Mouse (Mus musculus) limb, embryonic 13.5 days (tissue): Measurements from ENCODE around the gene Bloc1s3. TPM values are rescaled to one million over a fixed set of nuclear protein-coding genes. Genes with fewer than 3 reads are reported as not detected.
"Not testable (repeated sequence)": the region's sequence is repeated elsewhere in the genome, so short reads cannot be mapped to it uniquely, and the experiment has no call there.

Experiments used
- ATAC-seq: fragments of 200-750 bp; cut with Nextera tagmentation; 2 replicates; pipeline ENCODE4 v1.8.0; 2017; ENCODE audit warnings: low read depth, moderate number of reproducible peaks, moderate TSS enrichment; ENCODE audit not compliant: low FRiP score
- H3K27ac ChIP-seq: fragments of 300-500 bp; sonication (generic); 2 replicates; pipeline ENCODE4 v1.5.1; 2015; ENCODE audit warnings: inconsistent platforms, mild to moderate bottlenecking, moderate library complexity
- H3K27me3 ChIP-seq: fragments of 300-500 bp; sonication (generic); 2 replicates; pipeline ENCODE4 v1.6.1; 2015; ENCODE audit warnings: mild to moderate bottlenecking, inconsistent platforms
- H3K36me3 ChIP-seq: fragments of 300-500 bp; sonication (generic); 2 replicates; pipeline ENCODE4 v1.6.1; 2015; ENCODE audit warnings: inconsistent platforms, mild to moderate bottlenecking, moderate library complexity
- H3K4me1 ChIP-seq: fragments of 300-500 bp; sonication (generic); 2 replicates; pipeline ENCODE4 v1.6.1; 2015; ENCODE audit warnings: inconsistent platforms
- H3K4me2 ChIP-seq: fragments of 300-500 bp; sonication (generic); replicated peaks from 2 replicates; pipeline ENCODE4 v1.6.1; 2015; ENCODE audit warnings: inconsistent platforms, mild to moderate bottlenecking, moderate library complexity
- H3K4me3 ChIP-seq: fragments of 300-500 bp; sonication (generic); 2 replicates; pipeline ENCODE4 v1.5.1; 2015; ENCODE audit warnings: moderate library complexity, mild to moderate bottlenecking, inconsistent platforms
- H3K9ac ChIP-seq: fragments of 300-500 bp; sonication (generic); 2 replicates; pipeline ENCODE4 v1.6.1; 2015; ENCODE audit warnings: mild to moderate bottlenecking, inconsistent platforms
- H3K9me3 ChIP-seq: fragments of 300-500 bp; sonication (generic); 2 replicates; pipeline ENCODE4 v1.6.1; 2016; ENCODE audit warnings: inconsistent platforms
- WGBS: fragments of 180-500 bp; shearing (Covaris S2); methylation state at CpG from one replicate; pipeline ENCODE4 v1.1.7; 2015; 5-methylcytosine and 5-hydroxymethylcytosine counted together
- polyA plus RNA-seq: library from polyadenylated mRNA; unstranded; fragments of >200 nt; fragmentation: Nextera tagmentation; extraction: Ambion mirVana; gene quantifications from 2 replicates; pipeline ENCODE4 v1.2.1, GENCODE M21; 2015

Bloc1s3 gene
- polyA plus RNA-seq, 1 experiment from 2014 or later = 2.5 TPM

DNA sequence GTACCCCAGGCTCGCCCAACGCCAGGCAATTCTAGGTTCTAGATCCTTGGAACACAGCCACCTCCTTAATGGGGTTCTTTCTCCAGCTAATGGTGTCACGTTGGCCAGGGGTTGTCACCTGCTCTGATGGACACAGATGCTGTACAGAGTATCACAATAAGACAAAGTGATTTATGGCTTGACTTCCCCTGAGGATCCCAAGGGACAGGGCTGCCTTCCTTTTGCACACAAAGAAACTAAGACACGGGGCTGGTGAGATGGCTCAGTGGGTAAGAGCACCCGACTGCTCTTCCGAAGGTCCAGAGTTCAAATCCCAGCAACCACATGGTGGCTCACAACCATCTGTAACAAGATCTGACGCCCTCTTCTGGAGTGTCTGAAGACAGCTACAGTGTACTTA lies 3.8 kb upstream of the Bloc1s3 start:
- H3K9ac ChIP-seq, H3K27ac ChIP-seq, H3K4me2 ChIP-seq, ATAC-seq, H3K4me3 ChIP-seq, H3K36me3 ChIP-seq, H3K9me3 ChIP-seq: not testable (repeated sequence)
- Histone ChIP-seq H3K27me3 (peaks cover 14% of the 10 kb centered on the region), H3K4me1 (peaks cover 16% of the 10 kb centered on the region)
- WGBS = 91% methylated on average over 6 of the region's 7 CpGs

DNA sequence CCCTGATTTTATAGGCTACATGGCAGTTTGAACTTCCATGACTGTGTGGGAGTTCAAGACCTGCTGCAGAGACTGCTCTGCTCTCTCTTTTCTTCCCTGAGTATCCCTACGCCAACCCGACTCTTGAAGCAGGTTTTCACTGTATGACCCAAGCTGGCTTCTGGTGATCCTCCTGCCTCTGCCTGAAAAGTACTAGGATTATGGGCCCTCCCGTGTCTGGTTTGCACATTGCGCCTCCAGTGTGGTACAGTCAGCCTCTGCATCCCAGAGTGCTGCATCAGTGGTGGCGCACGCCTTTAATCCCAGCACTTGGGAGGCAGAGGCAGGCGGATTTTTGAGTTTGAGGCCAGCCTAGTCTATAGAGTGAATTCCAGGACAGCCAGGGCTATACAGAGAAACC lies 1.6 kb upstream of the Bloc1s3 start:
- Histone ChIP-seq H3K4me1 (peaks cover 22% of the 10 kb centered on the region), H3K27ac (no peak overlapping the region), H3K9me3 (no peaks in the 10 kb centered on the region), H3K4me2 (peak overlapping the region; percentile 97), H3K27me3 (no peaks in the 10 kb centered on the region), H3K9ac (no peak overlapping the region), H3K36me3 (no peaks in the 10 kb centered on the region), H3K4me3 (peak overlapping the region; percentile 63)
- no peak for ATAC-seq
- WGBS = 93% methylated on average over 7 of the region's 7 CpGs

DNA sequence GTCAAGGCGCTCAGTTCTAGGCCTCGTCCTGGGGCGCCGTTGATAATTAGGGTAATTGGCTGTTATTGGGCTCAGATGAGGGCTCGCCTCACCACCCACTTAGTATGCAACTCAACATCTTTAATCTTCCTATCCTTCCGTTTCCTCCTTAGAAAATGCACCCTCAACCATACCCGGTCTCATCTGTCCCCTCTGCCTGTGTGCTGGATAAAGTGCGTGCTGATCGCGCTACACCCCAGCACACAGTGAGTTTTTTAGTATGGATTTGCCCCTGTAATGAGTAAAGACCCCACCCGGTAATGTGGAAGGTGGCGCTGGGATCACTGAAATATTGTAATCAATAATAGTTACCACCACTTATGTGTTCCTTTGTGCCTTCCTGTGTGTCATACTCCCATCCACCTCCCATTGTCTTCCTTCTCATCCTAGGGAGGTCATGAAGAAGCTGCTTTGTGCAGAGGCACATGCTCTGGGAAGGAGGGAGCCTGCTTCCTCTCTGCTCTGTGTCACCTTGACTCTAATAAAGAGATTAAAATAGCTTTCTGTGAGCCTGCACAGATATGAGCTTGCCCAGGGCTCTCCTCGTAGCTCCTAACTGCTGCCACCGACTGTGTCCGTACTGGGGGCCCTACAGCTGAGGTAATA lies 879 bp upstream of the Bloc1s3 start:
- peak overlapping the region; percentile 97 for H3K4me2 ChIP-seq
- peak overlapping the region; percentile 63 for H3K4me3 ChIP-seq
- peak overlapping the region; percentile 79 for H3K9ac ChIP-seq
- H3K27me3 ChIP-seq = no peaks in the 10 kb centered on the region
- no peak overlapping the region for H3K27ac ChIP-seq
- peaks cover 22% of the 10 kb centered on the region for H3K4me1 ChIP-seq
- 0 out of 2 replicates have a peak, but pooled peaks have one; percentile 1 for ATAC-seq
- WGBS = 11% methylated on average over 15 of the region's 15 CpGs
- H3K36me3 ChIP-seq = no peaks in the 10 kb centered on the region
- H3K9me3 ChIP-seq = no peaks in the 10 kb centered on the region

DNA sequence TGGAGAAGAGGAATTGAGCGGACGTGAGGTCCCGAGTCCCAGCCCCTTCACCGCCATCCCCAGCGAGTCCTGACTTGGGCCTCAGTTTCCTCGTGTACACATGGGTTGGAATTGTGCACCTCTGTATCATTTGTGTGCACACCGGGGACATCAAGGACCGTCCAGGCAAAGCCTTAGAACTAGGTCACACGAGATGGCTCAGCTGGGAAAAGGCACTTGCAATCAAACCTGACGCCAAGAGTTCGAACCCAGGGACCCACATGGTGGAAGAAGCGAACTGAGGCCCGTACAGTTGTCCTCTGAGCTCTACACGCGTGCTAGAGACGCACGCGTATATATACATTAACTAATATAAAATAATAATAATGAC lies 570 bp downstream of the Bloc1s3 start:
- ATAC-seq = no peak

DNA sequence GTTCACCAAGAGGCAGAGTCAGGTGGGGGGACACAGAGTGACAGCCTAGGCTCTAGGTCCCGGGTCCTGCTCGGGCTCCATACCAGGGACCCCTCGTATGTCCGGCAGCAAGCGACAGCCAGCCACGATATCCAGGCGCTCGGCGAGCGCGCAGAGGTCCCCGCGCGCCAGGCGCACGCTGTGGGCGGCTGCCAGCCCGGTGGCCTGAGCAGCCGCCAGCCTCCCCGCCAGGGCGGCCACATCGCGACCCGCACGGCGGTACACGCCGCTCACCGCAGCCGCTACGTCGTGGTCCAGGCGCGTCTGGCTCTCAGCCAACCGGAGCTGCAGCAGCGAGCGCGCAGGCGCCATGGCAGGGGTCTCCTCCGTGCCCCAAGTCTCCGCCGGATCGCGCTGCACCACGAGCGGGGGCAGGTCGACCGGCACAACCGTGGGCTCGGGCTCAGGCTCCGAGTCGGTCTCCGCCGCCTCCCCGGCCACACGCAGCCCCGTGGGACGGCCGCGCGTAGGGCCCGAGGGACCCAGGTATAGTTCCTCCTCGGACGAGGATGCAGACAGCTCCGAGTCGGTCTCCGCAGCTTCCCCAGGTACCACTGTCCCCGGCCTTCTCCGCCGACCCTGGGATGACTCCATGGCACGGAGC lies 1.1 kb downstream of the Bloc1s3 start:
- ATAC-seq = no peak
- under 1% methylated on average over 68 of the region's 71 CpGs for WGBS
- peaks cover 22% of the 10 kb centered on the region for H3K4me1 ChIP-seq
- peak overlapping the region; percentile 58; the same call in 1 of the 2 replicates for H3K27ac ChIP-seq
- H3K9me3 ChIP-seq = no peaks in the 10 kb centered on the region
- H3K4me3 ChIP-seq = peak overlapping the region; percentile 63
- H3K9ac ChIP-seq = peak overlapping the region; percentile 82
- H3K4me2 ChIP-seq = peak overlapping the region; percentile 97
- H3K27me3 ChIP-seq = no peaks in the 10 kb centered on the region
- H3K36me3 ChIP-seq = no peaks in the 10 kb centered on the region

More for the DNA sequence above, 570 bp downstream of the Bloc1s3 start:
- H3K27ac ChIP-seq = peak overlapping the region; percentile 58; the same call in 1 of the 2 replicates
- peak overlapping the region; percentile 82 for H3K9ac ChIP-seq
- H3K4me1 ChIP-seq = peaks cover 22% of the 10 kb centered on the region
- H3K27me3 ChIP-seq = no peaks in the 10 kb centered on the region
- WGBS = 4% methylated on average over 18 of the region's 18 CpGs
- peak overlapping the region; percentile 63 for H3K4me3 ChIP-seq
- peak overlapping the region; percentile 97 for H3K4me2 ChIP-seq
- no peaks in the 10 kb centered on the region for H3K36me3 ChIP-seq
- H3K9me3 ChIP-seq = no peaks in the 10 kb centered on the region

DNA sequence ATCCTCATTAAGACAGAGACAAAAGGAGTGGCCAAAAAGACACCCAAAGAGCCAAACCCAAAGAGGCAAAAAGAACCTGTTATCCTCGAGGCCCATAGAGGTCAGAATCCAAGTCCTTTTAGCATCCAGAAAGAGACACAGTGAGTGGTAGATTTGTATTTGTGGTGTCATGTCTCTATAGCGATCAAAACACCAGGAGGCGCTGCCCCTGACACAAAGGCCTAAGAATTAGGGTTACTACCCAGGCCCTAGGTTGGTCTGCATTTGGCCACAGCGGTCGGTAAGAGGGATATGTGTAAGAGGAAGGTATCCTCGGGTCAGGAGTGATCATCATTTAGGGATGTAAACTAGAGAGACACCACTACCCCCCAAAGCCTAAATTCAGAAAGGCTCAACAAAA lies 1.8 kb downstream of the Bloc1s3 start:
- no peak for ATAC-seq
- H3K27me3 ChIP-seq = no peaks in the 10 kb centered on the region
- peaks cover 22% of the 10 kb centered on the region for H3K4me1 ChIP-seq
- H3K4me3 ChIP-seq = peak overlapping the region; percentile 63; the same call in 1 of the 2 replicates
- H3K9me3 ChIP-seq = no peaks in the 10 kb centered on the region
- H3K9ac ChIP-seq = no peak overlapping the region
- peak overlapping the region; percentile 97 for H3K4me2 ChIP-seq
- H3K36me3 ChIP-seq = no peaks in the 10 kb centered on the region
- 32% methylated on average over 6 of the region's 6 CpGs for WGBS
- H3K27ac ChIP-seq = no peak overlapping the region

DNA sequence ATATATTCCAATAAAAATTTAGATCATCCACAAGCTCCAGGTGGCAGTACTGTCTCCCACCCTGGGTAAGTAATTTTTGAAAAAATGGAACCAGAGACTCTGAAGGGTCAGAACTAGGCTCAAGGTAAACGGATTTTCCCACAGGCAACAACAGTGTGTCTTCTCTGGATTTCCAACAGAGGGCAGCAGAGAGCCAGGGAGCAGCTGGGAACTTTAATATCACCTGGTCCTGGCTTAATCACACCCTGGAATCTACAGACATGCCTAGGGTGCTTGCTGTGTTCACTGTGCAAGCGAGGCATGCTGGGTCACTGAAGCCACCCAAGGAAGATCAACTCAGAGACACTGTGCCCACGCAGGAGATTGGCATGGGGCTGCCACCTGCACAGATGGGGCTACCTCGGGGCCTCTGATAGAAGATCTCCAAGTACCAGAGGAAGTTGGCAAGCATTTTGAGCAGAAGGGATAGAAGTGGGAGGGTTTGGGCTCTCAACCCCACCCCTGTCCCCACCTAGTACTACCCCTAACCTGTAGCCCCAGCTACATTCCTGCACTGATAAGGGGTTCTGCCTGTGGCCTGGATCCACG lies 4.6 kb downstream of the Bloc1s3 start:
- H3K27me3 ChIP-seq = no peaks in the 10 kb centered on the region
- 40% methylated on average over 5 of the region's 5 CpGs for WGBS
- ATAC-seq = no peak
- peaks cover 14% of the 10 kb centered on the region for H3K4me1 ChIP-seq
- H3K4me2 ChIP-seq = no peak overlapping the region
- H3K4me3 ChIP-seq = no peak overlapping the region
- H3K9me3 ChIP-seq = no peaks in the 10 kb centered on the region
- no peak overlapping the region for H3K27ac ChIP-seq
- H3K36me3 ChIP-seq = no peaks in the 10 kb centered on the region
- no peak overlapping the region for H3K9ac ChIP-seq

DNA sequence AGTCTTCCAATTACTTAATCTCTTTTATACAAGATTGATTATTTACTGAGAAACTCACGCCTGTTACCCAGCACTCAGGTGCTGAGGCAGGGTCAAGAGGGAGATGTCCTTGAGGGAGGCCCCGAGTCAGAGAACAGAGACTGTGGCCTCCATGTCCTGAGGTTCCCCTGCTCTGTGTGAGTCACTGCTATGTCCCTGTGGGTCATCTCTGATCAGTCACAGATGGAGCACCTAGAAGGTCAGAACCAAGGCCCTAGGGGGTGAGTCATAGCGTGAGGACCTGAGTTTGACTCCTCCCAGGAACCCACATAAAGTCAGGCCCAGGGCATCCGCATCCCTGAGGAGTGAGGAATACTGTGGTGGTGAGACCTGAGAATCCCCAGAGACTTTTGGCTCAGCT lies 6.5 kb downstream of the Bloc1s3 start:
- Histone ChIP-seq H3K9me3 (no peaks in the 10 kb centered on the region), H3K4me2 (no peak overlapping the region), H3K27me3 (no peaks in the 10 kb centered on the region), H3K27ac (no peak overlapping the region), H3K4me1 (0 out of 2 replicates have a peak, but pooled peaks cover 4% of the 10 kb centered on the region), H3K36me3 (no peaks in the 10 kb centered on the region), H3K4me3 (no peak overlapping the region), H3K9ac (no peak overlapping the region)
- 68% methylated on average over 4 of the region's 4 CpGs for WGBS
- ATAC-seq = no peak

DNA sequence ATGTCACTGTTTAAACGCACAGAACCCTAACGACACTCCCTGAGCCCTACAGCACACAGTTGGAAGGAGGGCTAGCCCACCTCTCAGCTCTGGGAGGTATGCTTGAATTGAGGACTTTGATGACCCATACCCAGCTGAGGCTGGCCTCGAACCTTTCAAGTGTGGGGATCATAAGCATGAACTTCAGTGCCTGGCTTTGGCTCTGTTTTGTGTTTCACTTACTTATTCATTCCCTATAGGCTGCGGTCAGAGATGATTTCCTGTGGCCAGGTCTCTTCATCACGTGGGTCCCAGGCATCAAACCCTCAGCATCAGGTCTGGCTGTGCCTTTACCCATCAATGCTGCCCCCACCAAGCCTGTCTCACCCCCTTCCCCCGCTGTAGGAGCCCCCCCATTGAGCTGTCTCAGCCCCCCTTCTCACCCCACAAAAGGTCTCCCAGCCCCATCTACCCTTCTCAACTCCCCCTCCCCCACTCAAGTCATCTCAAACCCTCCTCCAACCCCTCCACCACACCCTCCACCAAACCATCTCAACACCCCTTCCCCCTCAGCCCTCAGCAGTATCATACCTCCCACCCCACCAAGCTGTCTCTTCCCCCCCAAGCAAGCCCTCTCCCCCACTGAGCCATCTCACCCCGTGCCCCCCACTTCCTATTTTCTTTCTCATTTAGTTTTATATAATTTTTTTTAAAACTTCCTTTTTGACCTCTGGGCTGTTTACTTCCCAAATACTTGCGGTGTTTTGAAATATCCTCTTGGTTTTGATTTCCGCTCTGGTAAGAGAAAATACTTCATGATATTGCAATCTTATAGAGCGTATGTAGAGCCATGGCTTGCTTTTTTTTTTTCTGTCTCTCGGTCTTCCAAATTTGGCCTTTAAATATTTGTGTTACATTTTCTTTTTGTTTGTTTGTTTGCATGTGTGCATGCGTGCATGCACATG lies 7.5 kb downstream of the Bloc1s3 start:
- Histone ChIP-seq H3K27ac (no peak overlapping the region), H3K9me3 (no peaks in the 10 kb centered on the region), H3K36me3 (no peaks in the 10 kb centered on the region), H3K4me2 (no peak overlapping the region), H3K9ac (no peak overlapping the region), H3K4me3 (no peak overlapping the region), H3K27me3 (no peaks in the 10 kb centered on the region), H3K4me1 (peaks cover under 1% of the 10 kb centered on the region)
- 70% methylated on average over 12 of the region's 12 CpGs for WGBS
- no peak for ATAC-seq

DNA sequence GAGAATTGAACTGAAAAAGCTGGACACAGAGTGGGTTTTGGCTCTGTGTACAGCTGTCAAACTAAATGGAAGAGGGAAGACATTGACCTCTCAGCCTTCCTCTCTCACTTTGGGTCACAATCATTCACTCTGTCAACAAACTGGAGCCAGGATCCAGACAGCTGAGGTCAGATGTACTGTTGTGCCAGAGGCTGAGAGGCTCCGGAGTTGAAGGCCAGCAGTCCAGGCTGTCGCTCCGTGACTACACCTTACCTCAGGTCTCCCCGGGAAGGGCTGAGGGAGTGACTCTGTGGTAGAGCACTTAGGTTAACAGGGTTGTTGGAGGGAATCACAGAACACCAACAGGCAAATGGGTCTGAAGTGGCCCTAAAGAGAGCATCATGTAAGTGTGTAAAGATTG lies 9.8 kb downstream of the Bloc1s3 start:
- no peak overlapping the region for H3K4me2 ChIP-seq
- ATAC-seq = no peak
- H3K9me3 ChIP-seq = no peaks in the 10 kb centered on the region
- no peak overlapping the region for H3K9ac ChIP-seq
- peaks cover 2% of the 10 kb centered on the region; the same call in 1 of the 2 replicates for H3K27me3 ChIP-seq
- H3K27ac ChIP-seq = no peak overlapping the region
- H3K36me3 ChIP-seq = no peaks in the 10 kb centered on the region
- no peak overlapping the region for H3K4me3 ChIP-seq
- WGBS = 86% methylated on average over 4 of the region's 4 CpGs
- H3K4me1 ChIP-seq = peaks cover 8% of the 10 kb centered on the region

DNA sequence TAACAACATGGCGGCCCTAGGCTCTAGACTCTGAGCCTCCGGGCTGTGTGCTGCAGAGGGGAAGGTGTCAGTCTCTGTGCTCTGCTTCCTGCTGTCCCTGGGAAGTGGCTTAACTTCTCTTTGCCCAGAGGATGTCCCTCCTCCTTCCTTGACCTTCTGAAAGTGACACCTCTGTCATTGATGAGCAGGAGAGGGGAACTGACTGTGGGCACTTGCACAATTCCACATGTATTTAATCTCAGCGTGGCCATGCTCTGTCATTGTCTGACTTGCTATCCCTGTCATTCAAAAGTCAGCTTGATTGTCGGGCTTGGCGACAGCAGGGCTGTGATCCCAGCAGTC lies 12.0 kb downstream of the Bloc1s3 start:
- WGBS = 80% methylated on average over 5 of the region's 5 CpGs

More for the DNA sequence above, 12.0 kb downstream of the Bloc1s3 start:
- no peak for ATAC-seq
- H3K4me2 ChIP-seq = no peak overlapping the region
- H3K36me3 ChIP-seq = no peaks in the 10 kb centered on the region
- H3K9me3 ChIP-seq = no peaks in the 10 kb centered on the region
- no peak overlapping the region for H3K27ac ChIP-seq
- H3K27me3 ChIP-seq = peaks cover 18% of the 10 kb centered on the region
- peaks cover 16% of the 10 kb centered on the region for H3K4me1 ChIP-seq
- H3K9ac ChIP-seq = no peak overlapping the region
- H3K4me3 ChIP-seq = no peak overlapping the region
